Mouse (Mus musculus) heart, postnatal 0 days (tissue): ENCODE data around the gene Cwc25.

Experiments
- CTCF ChIP-seq: IDR thresholded peaks from 2 replicates; pipeline ENCODE4 v1.5.1; 2016; ENCODE audit warnings: antibody characterized with exemption, control low read depth, low read depth
- EP300 ChIP-seq: IDR thresholded peaks from 2 replicates; pipeline ENCODE4 v1.6.1; 2016; ENCODE audit warnings: antibody characterized with exemption, low read depth

GRCm38 (mm10) chr11:97699626-97700002 is 66.7 kb downstream of the Cwc25 start:
- no peak for TF ChIP-seq CTCF
- no peak for TF ChIP-seq EP300
